Mouse (Mus musculus): ENCODE data around the gene Tmem86a. TPM values are rescaled to one million over a fixed set of nuclear protein-coding genes. Genes with fewer than 3 reads are reported as not detected.
A peak's percentile ranks its signal among the peaks of the same experiment; 100 is the strongest.

Tmem86a gene
- total RNA-seq, 2 experiments from 2014 or later: 16.9 to 23.8 TPM

- DNase-seq: peak; percentile 67
Observed at GRCm38 (mm10) chr7:47077451-47077850, 27.1 kb downstream of the Tmem86a start.

DNA sequence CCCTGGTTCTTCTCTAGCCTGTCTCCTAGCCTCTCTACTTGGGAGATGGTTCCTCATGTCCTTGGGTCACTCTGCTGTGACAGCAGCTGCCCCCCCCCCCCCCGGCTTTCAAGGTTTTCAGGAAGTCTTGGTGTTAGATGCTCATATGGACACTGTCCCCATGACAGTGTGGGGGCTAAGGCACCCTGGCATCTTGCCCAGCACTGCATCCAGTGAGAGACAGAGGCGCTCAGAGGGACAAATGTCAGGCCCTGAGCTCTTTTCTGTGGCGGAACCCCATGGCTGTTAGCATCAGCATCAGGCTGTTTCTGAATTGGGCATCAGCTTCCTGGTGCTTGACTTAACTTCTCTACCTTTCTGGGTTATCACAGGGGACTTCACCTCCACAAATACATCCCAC is 30.5 kb downstream of the Tmem86a start:
- DNase-seq: peak; percentile 35

DNA sequence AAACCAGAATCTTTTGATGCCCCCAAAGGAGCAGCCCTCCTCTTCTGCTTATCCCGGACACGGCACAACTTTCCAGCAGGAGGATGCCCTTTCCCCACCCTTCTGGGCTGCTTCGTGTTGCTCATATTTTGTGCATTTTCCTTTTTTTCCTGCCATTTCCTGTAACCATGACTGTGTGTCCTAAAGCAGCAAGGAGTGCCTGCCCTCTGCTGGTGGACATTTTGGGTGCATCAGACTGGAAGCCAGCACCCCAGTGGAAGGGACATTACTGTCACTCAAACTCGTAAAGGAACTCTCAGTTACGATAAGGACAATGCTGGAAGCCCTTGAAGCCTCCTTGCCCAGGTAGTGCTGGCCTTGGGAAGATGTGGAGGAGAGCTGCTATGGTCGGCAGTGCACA is 30.9 kb downstream of the Tmem86a start:
- DNase-seq: peak; percentile 88

DNA sequence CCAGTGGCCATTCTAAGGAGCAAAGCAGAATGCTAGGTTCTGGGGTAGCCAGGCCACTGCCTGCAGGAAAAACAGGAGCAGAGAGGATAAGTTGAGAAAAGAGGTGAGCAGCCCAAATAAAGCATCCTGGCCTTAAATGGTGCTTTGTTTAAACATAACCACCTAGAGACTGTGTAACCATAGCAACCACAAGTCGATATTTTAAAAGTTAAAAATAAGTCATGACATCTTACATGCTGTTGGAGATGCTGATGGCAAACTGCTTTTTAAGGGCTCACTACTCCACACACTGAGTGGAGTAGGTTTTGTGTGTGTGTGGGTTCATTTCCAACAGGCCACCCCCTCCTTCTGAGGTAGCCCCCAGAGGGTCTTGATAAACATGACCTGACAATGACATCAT is 34.7 kb downstream of the Tmem86a start:
- DNase-seq: no peak

DNA sequence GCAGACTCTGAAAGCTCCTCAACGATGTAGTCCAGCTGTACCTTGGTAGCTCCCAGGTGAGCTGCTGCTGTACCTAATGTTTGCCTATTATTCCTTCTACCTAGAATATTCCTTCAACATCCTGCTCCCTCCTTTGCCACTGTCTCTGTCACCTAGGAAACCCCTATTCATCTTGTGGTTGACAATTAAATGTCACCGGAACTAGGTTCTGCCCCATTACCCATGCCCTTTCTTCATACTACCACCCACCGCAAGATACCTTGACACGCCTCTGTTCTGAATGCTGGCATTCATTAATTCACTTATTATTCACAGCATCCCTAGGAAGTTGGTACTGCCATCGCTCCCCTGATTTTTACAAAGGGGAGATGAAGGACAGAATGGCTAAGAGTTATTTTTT is 43.5 kb downstream of the Tmem86a start:
- DNase-seq: no peak

- no peak for DNase-seq
Observed at GRCm38 (mm10) chr7:47094969-47095368, 44.6 kb downstream of the Tmem86a start.

DNA sequence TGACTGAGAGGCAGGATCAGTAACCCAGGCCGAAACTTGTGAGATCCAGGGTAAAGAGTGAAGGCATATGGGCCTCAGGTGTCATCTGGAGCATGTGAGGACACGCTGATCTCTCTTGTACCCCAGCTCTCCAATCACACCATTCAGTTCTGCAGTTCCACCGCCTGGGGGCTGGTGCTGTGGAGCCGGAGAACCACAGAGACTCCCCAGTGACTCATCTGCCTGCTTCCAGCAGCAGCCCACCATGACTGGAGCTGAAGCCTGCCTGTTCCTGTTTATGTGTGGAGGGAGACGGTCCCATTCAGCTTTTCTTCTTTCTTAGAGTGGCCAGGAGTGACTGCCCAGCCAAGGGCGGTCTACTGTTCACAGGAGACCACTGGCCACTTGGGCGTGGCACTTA is 47.6 kb downstream of the Tmem86a start:
- DNase-seq: no peak

DNA sequence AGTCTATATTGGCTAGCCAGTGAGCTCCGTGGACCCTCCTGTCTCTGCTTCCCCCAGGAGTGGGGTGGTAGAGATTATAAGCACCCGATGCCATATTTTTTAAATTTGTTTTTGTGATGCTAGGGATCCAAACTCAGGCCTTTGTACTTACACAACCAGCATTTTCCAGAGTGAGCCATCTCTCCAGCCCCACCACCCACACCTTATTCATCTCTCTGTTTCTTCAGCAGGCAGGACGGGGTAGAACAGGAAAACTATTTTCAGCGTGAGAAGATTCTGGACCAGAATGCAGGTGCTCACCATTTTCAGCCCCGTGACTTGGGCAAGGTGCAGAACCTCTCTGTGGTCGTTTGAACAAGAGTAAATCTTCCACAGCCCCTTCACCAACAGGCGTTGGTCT is 48.9 kb downstream of the Tmem86a start:
- DNase-seq: no peak

- no peak for DNase-seq
Observed at GRCm38 (mm10) chr7:47100615-47101014, 50.2 kb downstream of the Tmem86a start.

DNA sequence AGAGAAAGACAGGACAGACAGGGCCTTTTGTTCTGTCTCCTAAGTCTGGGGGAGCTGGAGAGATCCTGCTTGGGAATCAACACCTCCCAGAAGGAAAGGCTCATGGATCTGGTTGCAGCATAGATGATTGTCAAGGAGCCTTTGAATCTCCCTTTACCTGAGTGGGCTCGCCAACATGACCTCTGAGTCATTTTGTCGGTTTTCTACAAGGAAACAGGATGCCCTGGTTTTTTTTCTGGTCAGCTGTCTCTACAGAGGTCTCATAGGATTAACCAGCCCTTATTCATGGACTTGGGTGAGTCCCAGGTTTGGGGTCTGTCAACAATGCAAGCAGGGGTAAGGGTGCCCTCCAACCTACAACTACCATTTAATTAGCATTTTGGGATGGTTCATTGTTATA is 52.6 kb downstream of the Tmem86a start:
- no peak for DNase-seq

GRCm38 (mm10) chr7:47103671-47104414 is 53.4 kb downstream of the Tmem86a start:
- peak; percentile 27 for DNase-seq

Small RNA genes within 50 kb of the gene (microRNA-seq; reads per million reads assigned to microRNA genes)
- 0 reads per million in 2 experiments for gene Mir7056

Other genes starting within 250 kb of the Tmem86a start
- gene Ldha, start 209.1 kb upstream of the Tmem86a start, total RNA-seq (2021): 1,000 to 10,000 TPM; 1,136 TPM
- gene Ldhc, start 189.4 kb upstream of the Tmem86a start, total RNA-seq (2021): not detected
- 10 to 100 TPM; 87.5 to 92.4 TPM for gene Tsg101, start 130.6 kb upstream of the Tmem86a start, total RNA-seq (2021)
- gene Uevld, start 92.1 kb upstream of the Tmem86a start, total RNA-seq (2021): 10 to 100 TPM; 14.9 to 16.8 TPM
- not detected for gene Gm9999, start 67.0 kb upstream of the Tmem86a start, total RNA-seq (2021)
- 10 to 100 TPM; 15.1 to 15.7 TPM for gene Spty2d1, start 42.2 kb upstream of the Tmem86a start, total RNA-seq (2021)
- not detected for gene Ptpn5, start 83.1 kb downstream of the Tmem86a start, total RNA-seq (2021)
- gene Mrgpra6, start 154.3 kb downstream of the Tmem86a start, total RNA-seq (2021): not detected
- not detected for gene Mrgpra9, start 202.2 kb downstream of the Tmem86a start, total RNA-seq (2021)

Data from heart, postnatal 4 days (tissue).